Mouse (Mus musculus) spleen, adult 2 months (tissue): ENCODE results near the gene Marveld3.
A peak's percentile ranks its signal among the peaks of the same experiment; 100 is the strongest.

Experiments used
- CTCF ChIP-seq: fragments of 200-500 bp; IDR thresholded peaks from 2 replicates; pipeline ENCODE4 v1.5.1; 2011; ENCODE audit warnings: mild to moderate bottlenecking, inconsistent platforms; ENCODE audit not compliant: insufficient read depth, insufficient read length, insufficient replicate concordance; ENCODE audit errors: extremely low read depth
- POLR2A ChIP-seq: fragments of 200-500 bp; IDR thresholded peaks from 2 replicates; pipeline ENCODE4 v1.6.1; 2011; ENCODE audit warnings: low read depth, low read length, inconsistent platforms

DNA sequence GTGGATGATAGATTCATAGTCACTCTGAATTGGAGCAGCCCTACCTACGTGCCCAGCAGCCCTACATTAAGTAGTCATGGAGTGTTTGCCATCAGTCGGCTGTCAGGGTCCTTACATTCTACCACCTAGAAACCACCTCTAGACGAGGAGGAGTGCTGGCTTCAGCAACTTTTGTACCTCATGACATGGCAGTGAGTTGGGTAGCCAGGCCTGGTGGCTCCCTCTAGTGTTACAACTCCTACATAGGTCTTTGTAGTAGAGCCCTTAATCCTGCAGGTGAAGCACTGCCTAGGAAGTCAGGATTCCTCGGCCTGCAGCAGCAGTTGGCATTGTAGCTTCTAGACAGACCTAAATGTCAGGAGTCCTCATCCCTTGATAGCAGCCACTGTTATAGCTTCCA lies 44.7 kb downstream of the Marveld3 start:
- TF ChIP-seq CTCF (peak; percentile 51; the same call in 1 of the 2 replicates), POLR2A (no peak)
